Mouse (Mus musculus) midbrain, embryonic 12.5 days (tissue): Measurements from ENCODE around the gene Olfr1382. TPM values are rescaled to one million over a fixed set of nuclear protein-coding genes. Genes with fewer than 3 reads are reported as not detected.

Experiments used
- polyA plus RNA-seq: library from polyadenylated mRNA; unstranded; fragments of >200 nt; fragmentation: Nextera tagmentation; extraction: Ambion mirVana; gene quantifications from 2 replicates; pipeline ENCODE4 v1.2.1, GENCODE M21; 2016

Olfr1382 gene
- polyA plus RNA-seq, 1 experiment from 2014 or later: not detected

Other genes with a start within 250 kb of the Olfr1382 start
- gene Olfr1393, start 249.9 kb upstream of the Olfr1382 start, polyA plus RNA-seq: 0.06 TPM in 1 of 2 replicates, not detected in the other
- gene Olfr1392, start 243.0 kb upstream of the Olfr1382 start, polyA plus RNA-seq: 0.06 TPM in 1 of 2 replicates, not detected in the other
- not detected in 2 replicates for gene Olfr10, start 223.5 kb upstream of the Olfr1382 start, polyA plus RNA-seq
- not detected in 2 replicates for gene Olfr1391, start 205.5 kb upstream of the Olfr1382 start, polyA plus RNA-seq
- not detected in 2 replicates for gene Olfr1390, start 193.1 kb upstream of the Olfr1382 start, polyA plus RNA-seq
- not detected in 2 replicates for gene Olfr1389, start 105.2 kb upstream of the Olfr1382 start, polyA plus RNA-seq
- 0.07 TPM in 1 of 2 replicates, not detected in the other for gene Olfr1388, start 91.6 kb upstream of the Olfr1382 start, polyA plus RNA-seq
- gene Olfr1387, start 72.9 kb upstream of the Olfr1382 start, polyA plus RNA-seq: not detected in 2 replicates
- gene Olfr1386, start 63.2 kb upstream of the Olfr1382 start, polyA plus RNA-seq: not detected in 2 replicates
- not detected in 2 replicates for gene Olfr1385, start 39.2 kb upstream of the Olfr1382 start, polyA plus RNA-seq
- not detected in 2 replicates for gene Olfr1384, start 21.5 kb upstream of the Olfr1382 start, polyA plus RNA-seq
- not detected in 2 replicates for gene Olfr1383, start 8.6 kb upstream of the Olfr1382 start, polyA plus RNA-seq
- not detected in 2 replicates for gene Olfr1381, start 15.2 kb downstream of the Olfr1382 start, polyA plus RNA-seq
- gene Olfr1380, start 28.6 kb downstream of the Olfr1382 start, polyA plus RNA-seq: not detected in 2 replicates
- gene Flt4, start 81.0 kb downstream of the Olfr1382 start, polyA plus RNA-seq: 2.1 and 2.8 TPM in 2 replicates
- not detected in 2 replicates for gene Scgb3a1, start 135.4 kb downstream of the Olfr1382 start, polyA plus RNA-seq
- 93.4 and 99.8 TPM in 2 replicates for gene Cnot6, start 184.5 kb downstream of the Olfr1382 start, polyA plus RNA-seq